Mouse (Mus musculus) heart, embryonic 15.5 days (tissue): ENCODE measurements at regions not wholly inside any gene's neighbourhood (a gene's known extent, or its start where the extent isn't known, plus 50 kb on each side); places are given as distances from the start of the nearest gene placed in this dataset.

Experiments
- ATAC-seq: fragments of 200-750 bp; cut with Nextera tagmentation; replicated peaks from 2 replicates; pipeline ENCODE4 v1.8.0; 2017; ENCODE audit warnings: low read depth, moderate TSS enrichment; ENCODE audit not compliant: insufficient number of reproducible peaks, insufficient read depth, low FRiP score
- H3K27ac ChIP-seq: fragments of 300-500 bp; sonication (generic); 2 replicates; pipeline ENCODE4 v1.5.1; 2015; ENCODE audit warnings: mild to moderate bottlenecking, inconsistent platforms
- H3K27me3 ChIP-seq: fragments of 300-500 bp; sonication (generic); 2 replicates; pipeline ENCODE4 v1.6.1; 2015; ENCODE audit warnings: inconsistent platforms
- H3K36me3 ChIP-seq: fragments of 300-500 bp; sonication (generic); 2 replicates; pipeline ENCODE4 v1.6.1; 2015; ENCODE audit warnings: mild to moderate bottlenecking, inconsistent platforms
- H3K4me1 ChIP-seq: fragments of 300-500 bp; sonication (generic); replicated peaks from 2 replicates; pipeline ENCODE4 v1.6.1; 2015; ENCODE audit warnings: inconsistent platforms
- H3K4me2 ChIP-seq: fragments of 300-500 bp; sonication (generic); 2 replicates; pipeline ENCODE4 v1.6.1; 2015; ENCODE audit warnings: inconsistent platforms, mild to moderate bottlenecking, moderate library complexity
- H3K4me3 ChIP-seq: fragments of 300-500 bp; sonication (generic); 2 replicates; pipeline ENCODE4 v1.5.1; 2015; ENCODE audit warnings: mild to moderate bottlenecking, inconsistent platforms
- H3K9ac ChIP-seq: fragments of 300-500 bp; sonication (generic); 2 replicates; pipeline ENCODE4 v1.6.1; 2015; ENCODE audit warnings: mild to moderate bottlenecking, inconsistent platforms
- H3K9me3 ChIP-seq: fragments of 300-500 bp; sonication (generic); replicated peaks from 2 replicates; pipeline ENCODE4 v1.6.1; 2016; ENCODE audit warnings: inconsistent platforms
- WGBS: fragments of 180-500 bp; shearing (Covaris S2); methylation state at CpG from one replicate; pipeline ENCODE4 v1.1.7; 2015; ENCODE audit warnings: mixed read lengths; 5-methylcytosine and 5-hydroxymethylcytosine counted together

- no peaks in the 10 kb centered on the region for H3K4me1 ChIP-seq
Measured at GRCm38 (mm10) chr4:125265575-125265974, 137.9 kb upstream of the Zc3h12a start.

GRCm38 (mm10) chr4:125265065-125265464, 137.4 kb upstream of the Zc3h12a start:
- no peaks in the 10 kb centered on the region for H3K4me1 ChIP-seq
- ATAC-seq, result no peak
- WGBS, result 50% methylated on average over 7 of the region's 7 CpGs
- H3K4me2 ChIP-seq, result no peak overlapping the region
- H3K9ac ChIP-seq, result no peak overlapping the region
- no peak overlapping the region for H3K27ac ChIP-seq
- peaks cover 40% of the 10 kb centered on the region for H3K27me3 ChIP-seq
- no peak overlapping the region for H3K4me3 ChIP-seq
- H3K9me3 ChIP-seq, result no peaks in the 10 kb centered on the region
- no peaks in the 10 kb centered on the region for H3K36me3 ChIP-seq

More at GRCm38 (mm10) chr4:125265575-125265974, 137.9 kb upstream of the Zc3h12a start:
- Histone ChIP-seq H3K36me3 (no peaks in the 10 kb centered on the region), H3K4me3 (no peak overlapping the region), H3K9me3 (no peaks in the 10 kb centered on the region), H3K9ac (no peak overlapping the region), H3K27me3 (peaks cover 35% of the 10 kb centered on the region), H3K27ac (no peak overlapping the region), H3K4me2 (no peak overlapping the region)
- ATAC-seq, result no peak
- whole genome bisulfite sequencing, result 15% methylated on average over 5 of the region's 5 CpGs

- no peaks in the 10 kb centered on the region for H3K9me3 ChIP-seq
- ATAC-seq, result no peak
- H3K9ac ChIP-seq, result no peak overlapping the region
- H3K4me1 ChIP-seq, result no peaks in the 10 kb centered on the region
- no peak overlapping the region for H3K4me3 ChIP-seq
- no peak overlapping the region for H3K4me2 ChIP-seq
- 59% methylated on average over 8 of the region's 8 CpGs for WGBS
- peaks cover 27% of the 10 kb centered on the region for H3K27me3 ChIP-seq
- no peak overlapping the region for H3K27ac ChIP-seq
- H3K36me3 ChIP-seq, result no peaks in the 10 kb centered on the region
Measured at GRCm38 (mm10) chr4:125261547-125261946, 133.9 kb upstream of the Zc3h12a start.

GRCm38 (mm10) chr4:125259306-125259705, 131.7 kb upstream of the Zc3h12a start:
- no peak overlapping the region for H3K9ac ChIP-seq
- no peak overlapping the region for H3K27ac ChIP-seq
- H3K27me3 ChIP-seq, result peaks cover 20% of the 10 kb centered on the region
- 47% methylated on average over 10 of the region's 10 CpGs for WGBS
- no peaks in the 10 kb centered on the region for H3K9me3 ChIP-seq
- H3K4me1 ChIP-seq, result no peaks in the 10 kb centered on the region
- ATAC-seq, result no peak
- H3K4me2 ChIP-seq, result no peak overlapping the region
- H3K36me3 ChIP-seq, result no peaks in the 10 kb centered on the region
- no peak overlapping the region for H3K4me3 ChIP-seq

- Histone ChIP-seq H3K36me3 (no peaks in the 10 kb centered on the region), H3K27me3 (peaks cover 15% of the 10 kb centered on the region), H3K9me3 (no peaks in the 10 kb centered on the region), H3K27ac (no peak overlapping the region), H3K4me2 (no peak overlapping the region), H3K9ac (no peak overlapping the region), H3K4me1 (no peaks in the 10 kb centered on the region), H3K4me3 (no peak overlapping the region)
- WGBS, result 49% methylated on average over 6 of the region's 6 CpGs
- ATAC-seq, result no peak
Measured at GRCm38 (mm10) chr4:125257916-125258315, 130.3 kb upstream of the Zc3h12a start.

- Histone ChIP-seq H3K4me1 (no peaks in the 10 kb centered on the region), H3K27me3 (no peaks in the 10 kb centered on the region; the same call in 1 of the 2 replicates), H3K27ac (no peak overlapping the region), H3K4me2 (no peak overlapping the region), H3K9ac (no peak overlapping the region), H3K4me3 (no peak overlapping the region), H3K36me3 (no peaks in the 10 kb centered on the region), H3K9me3 (no peaks in the 10 kb centered on the region)
- WGBS, result 78% methylated on average over 3 of the region's 3 CpGs
- no peak for ATAC-seq
Measured at GRCm38 (mm10) chr4:125253161-125253560, 125.5 kb upstream of the Zc3h12a start.

GRCm38 (mm10) chr4:125252228-125252627, 124.6 kb upstream of the Zc3h12a start:
- H3K27me3 ChIP-seq, result no peaks in the 10 kb centered on the region; the same call in 1 of the 2 replicates
- H3K9me3 ChIP-seq, result no peaks in the 10 kb centered on the region
- no peak overlapping the region for H3K27ac ChIP-seq
- no peaks in the 10 kb centered on the region for H3K4me1 ChIP-seq
- no peak for ATAC-seq
- no peak overlapping the region for H3K4me3 ChIP-seq
- 52% methylated on average over 8 of the region's 8 CpGs for WGBS
- H3K4me2 ChIP-seq, result no peak overlapping the region
- H3K9ac ChIP-seq, result no peak overlapping the region
- H3K36me3 ChIP-seq, result no peaks in the 10 kb centered on the region

GRCm38 (mm10) chr4:125249061-125249460, 121.4 kb upstream of the Zc3h12a start:
- no peak overlapping the region for H3K27ac ChIP-seq
- ATAC-seq, result no peak
- H3K27me3 ChIP-seq, result no peaks in the 10 kb centered on the region
- no peak overlapping the region for H3K9ac ChIP-seq
- H3K4me3 ChIP-seq, result no peak overlapping the region
- no peaks in the 10 kb centered on the region for H3K4me1 ChIP-seq
- H3K4me2 ChIP-seq, result no peak overlapping the region
- 63% methylated on average over 7 of the region's 7 CpGs for WGBS
- no peaks in the 10 kb centered on the region for H3K9me3 ChIP-seq
- H3K36me3 ChIP-seq, result no peaks in the 10 kb centered on the region

- ATAC-seq, result no peak
- WGBS, result 0% methylated on average over 4 of the region's 5 CpGs
- H3K9me3 ChIP-seq, result no peaks in the 10 kb centered on the region
Measured at GRCm38 (mm10) chr4:125246171-125246570, 118.5 kb upstream of the Zc3h12a start.

GRCm38 (mm10) chr4:125242512-125242911, 114.9 kb upstream of the Zc3h12a start:
- H3K4me3 ChIP-seq, result no peak overlapping the region
- H3K27ac ChIP-seq, result no peak overlapping the region
- no peaks in the 10 kb centered on the region for H3K9me3 ChIP-seq
- H3K36me3 ChIP-seq, result no peaks in the 10 kb centered on the region
- H3K4me2 ChIP-seq, result no peak overlapping the region
- H3K27me3 ChIP-seq, result peaks cover 14% of the 10 kb centered on the region
- H3K4me1 ChIP-seq, result no peaks in the 10 kb centered on the region
- ATAC-seq, result no peak
- WGBS, result 36% methylated on average over 1 of the region's 1 CpGs
- no peak overlapping the region for H3K9ac ChIP-seq

More at GRCm38 (mm10) chr4:125246171-125246570, 118.5 kb upstream of the Zc3h12a start:
- Histone ChIP-seq H3K4me3 (no peak overlapping the region), H3K9ac (no peak overlapping the region), H3K4me1 (no peaks in the 10 kb centered on the region), H3K27ac (no peak overlapping the region), H3K27me3 (peaks cover 11% of the 10 kb centered on the region), H3K4me2 (no peak overlapping the region), H3K36me3 (no peaks in the 10 kb centered on the region)

GRCm38 (mm10) chr4:125241577-125242262, 114.1 kb upstream of the Zc3h12a start:
- H3K27me3 ChIP-seq, result peaks cover 22% of the 10 kb centered on the region
- ATAC-seq, result no peak
- no peaks in the 10 kb centered on the region for H3K36me3 ChIP-seq
- no peaks in the 10 kb centered on the region for H3K4me1 ChIP-seq
- H3K4me2 ChIP-seq, result no peak overlapping the region
- WGBS, result 29% methylated on average over 7 of the region's 7 CpGs
- no peak overlapping the region for H3K27ac ChIP-seq
- H3K9ac ChIP-seq, result no peak overlapping the region
- H3K4me3 ChIP-seq, result no peak overlapping the region
- H3K9me3 ChIP-seq, result no peaks in the 10 kb centered on the region

- no peak for ATAC-seq
- WGBS, result 22% methylated on average over 12 of the region's 12 CpGs
Measured at GRCm38 (mm10) chr4:125231711-125232260, 104.1 kb upstream of the Zc3h12a start.

More at GRCm38 (mm10) chr4:125231711-125232260, 104.1 kb upstream of the Zc3h12a start:
- H3K4me3 ChIP-seq, result no peak overlapping the region
- H3K27ac ChIP-seq, result no peak overlapping the region
- no peak overlapping the region for H3K4me2 ChIP-seq
- no peaks in the 10 kb centered on the region for H3K4me1 ChIP-seq
- peaks cover 28% of the 10 kb centered on the region for H3K27me3 ChIP-seq
- no peaks in the 10 kb centered on the region for H3K9me3 ChIP-seq
- H3K9ac ChIP-seq, result no peak overlapping the region
- H3K36me3 ChIP-seq, result no peaks in the 10 kb centered on the region
